Mouse (Mus musculus): ENCODE results near the gene Gm9958.
A peak's percentile ranks its signal among the peaks of the same experiment; 100 is the strongest.

Gm9958 gene

GRCm38 (mm10) chr5:90367067-90367303 lies at the start of gene Gm9958:
Gm9958 (plus strand) TSS chr5:90367204.
- DNase-seq (ENCODE audit: low spot score in 2 of 2): no peak

GRCm38 (mm10) chr5:90331071-90331470 lies 35.9 kb upstream of the Gm9958 start:
- no peak for DNase-seq (ENCODE audit: low spot score in 2 of 2)

- no peak for DNase-seq (ENCODE audit: low spot score in 2 of 2)
Measured at GRCm38 (mm10) chr5:90332478-90332877, 34.5 kb upstream of the Gm9958 start.

GRCm38 (mm10) chr5:90338177-90339091 lies 28.6 kb upstream of the Gm9958 start:
- DNase-seq (ENCODE audit: low spot score in 2 of 2): no peak

- peak; percentile 9 to 13 for DNase-seq (ENCODE audit: low spot score in 2 of 2)
Measured at GRCm38 (mm10) chr5:90339129-90339952, 27.7 kb upstream of the Gm9958 start.

GRCm38 (mm10) chr5:90339953-90340343 lies 27.1 kb upstream of the Gm9958 start:
- DNase-seq (ENCODE audit: low spot score in 2 of 2): no peak

GRCm38 (mm10) chr5:90340847-90341246 lies 26.2 kb upstream of the Gm9958 start:
- no peak for DNase-seq (ENCODE audit: low spot score in 2 of 2)

GRCm38 (mm10) chr5:90346877-90347276 lies 20.1 kb upstream of the Gm9958 start:
- no peak for DNase-seq (ENCODE audit: low spot score in 2 of 2)

GRCm38 (mm10) chr5:90353552-90354317 lies 13.3 kb upstream of the Gm9958 start:
- DNase-seq (ENCODE audit: low spot score in 2 of 2): no peak

GRCm38 (mm10) chr5:90355824-90356223 lies 11.2 kb upstream of the Gm9958 start:
- DNase-seq (ENCODE audit: low spot score in 2 of 2): no peak

- peak; percentile 56 to 73 for DNase-seq (ENCODE audit: low spot score in 2 of 2)
Measured at GRCm38 (mm10) chr5:90364526-90364925, 2.5 kb upstream of the Gm9958 start.

- peak; percentile 28 to 44 for DNase-seq (ENCODE audit: low spot score in 2 of 2)
Measured at GRCm38 (mm10) chr5:90365141-90365951, 1.7 kb upstream of the Gm9958 start.

GRCm38 (mm10) chr5:90366121-90367066 lies 610 bp upstream of the Gm9958 start, which contains the start of gene Ankrd17:
Ankrd17 (minus strand) TSS chr5:90366577.
- peak; percentile 84 to 89 for DNase-seq (ENCODE audit: low spot score in 2 of 2)

GRCm38 (mm10) chr5:90370401-90370800 lies 3.4 kb downstream of the Gm9958 start:
- DNase-seq (ENCODE audit: low spot score in 2 of 2): no peak

- no peak for DNase-seq (ENCODE audit: low spot score in 2 of 2)
Measured at GRCm38 (mm10) chr5:90373708-90374107, 6.7 kb downstream of the Gm9958 start.

- DNase-seq (ENCODE audit: low spot score in 2 of 2): no peak
Measured at GRCm38 (mm10) chr5:90381458-90381857, 14.5 kb downstream of the Gm9958 start.

- peak; percentile 5 to 14 for DNase-seq (ENCODE audit: low spot score in 2 of 2)
Measured at GRCm38 (mm10) chr5:90383080-90383479, 16.1 kb downstream of the Gm9958 start.

GRCm38 (mm10) chr5:90393764-90394163 lies 26.8 kb downstream of the Gm9958 start:
- no peak for DNase-seq (ENCODE audit: low spot score in 2 of 2)

- DNase-seq (ENCODE audit: low spot score in 2 of 2): no peak
Measured at GRCm38 (mm10) chr5:90394322-90394721, 27.3 kb downstream of the Gm9958 start.

GRCm38 (mm10) chr5:90396817-90397216 lies 29.8 kb downstream of the Gm9958 start:
- DNase-seq (ENCODE audit: low spot score in 2 of 2): no peak

Measured in natural killer cell, adult 2 months (primary cell).